Mouse (Mus musculus) liver, embryonic 13.5 days (tissue): ENCODE measurements around the gene Itih3. TPM values are rescaled to one million over a fixed set of nuclear protein-coding genes. Genes with fewer than 3 reads are reported as not detected.

Experiments used
- polyA plus RNA-seq: library from polyadenylated mRNA; unstranded; fragments of >200 nt; fragmentation: Nextera tagmentation; extraction: Ambion mirVana; gene quantifications from 2 replicates; pipeline ENCODE4 v1.2.1, GENCODE M21; 2015

Gene Itih3
- polyA plus RNA-seq, 1 experiment from 2014 or later = 114 TPM

Other genes with a start within 250 kb of the Itih3 start
- gene Sfmbt1, start 208.9 kb downstream of the Itih3 start, polyA plus RNA-seq = 13.3 and 15.2 TPM in 2 replicates
- 11.6 and 11.8 TPM in 2 replicates for gene Tmem110, start 98.2 kb downstream of the Itih3 start, polyA plus RNA-seq
- gene Mustn1, start 44.6 kb downstream of the Itih3 start, polyA plus RNA-seq = 0.56 and 0.60 TPM in 2 replicates
- gene Itih4, start 37.3 kb downstream of the Itih3 start, polyA plus RNA-seq = 25.3 and 27.0 TPM in 2 replicates
- gene Itih1, start 19.5 kb upstream of the Itih3 start, polyA plus RNA-seq = 22.4 and 27.1 TPM in 2 replicates
- gene Nek4, start 27.6 kb upstream of the Itih3 start, polyA plus RNA-seq = 5.6 and 6.7 TPM in 2 replicates
- gene Glt8d1, start 77.6 kb upstream of the Itih3 start, polyA plus RNA-seq = 20.3 and 21.5 TPM in 2 replicates
- gene Spcs1, start 77.9 kb upstream of the Itih3 start, polyA plus RNA-seq = 306 and 325 TPM in 2 replicates
- 65.7 and 72.4 TPM in 2 replicates for gene Pbrm1, start 95.4 kb upstream of the Itih3 start, polyA plus RNA-seq
- gene Gnl3, start 95.4 kb upstream of the Itih3 start, polyA plus RNA-seq = 133 and 159 TPM in 2 replicates
- 81.6 and 90.8 TPM in 2 replicates for gene Smim4, start 205.2 kb upstream of the Itih3 start, polyA plus RNA-seq
- 174 and 196 TPM in 2 replicates for gene Nt5dc2, start 207.3 kb upstream of the Itih3 start, polyA plus RNA-seq
- 18.5 and 19.2 TPM in 2 replicates for gene Stab1, start 244.9 kb upstream of the Itih3 start, polyA plus RNA-seq